Mouse (Mus musculus): ENCODE data around the gene Fgfr2.

Gene Fgfr2

GRCm38 (mm10) chr7:131722316-131722715 is 1400.8 kb downstream of the Fgfr2 start:
- in situ Hi-C loops (cut with MboI, MseI): no loop called here

- in situ Hi-C loops (cut with MboI, MseI): no loop called here
Measured at GRCm38 (mm10) chr7:131718280-131718679, 1404.9 kb downstream of the Fgfr2 start.

GRCm38 (mm10) chr7:131713076-131713475 is 1410.1 kb downstream of the Fgfr2 start:
- in situ Hi-C loops (cut with MboI, MseI): no loop called here

GRCm38 (mm10) chr7:131696889-131697288 is 1426.3 kb downstream of the Fgfr2 start:
- in situ Hi-C loops (cut with MboI, MseI): no loop called here

GRCm38 (mm10) chr7:131687324-131687723 is 1435.8 kb downstream of the Fgfr2 start:
- in situ Hi-C loops (cut with MboI, MseI): no loop called here

GRCm38 (mm10) chr7:131677126-131677525 is 1446.0 kb downstream of the Fgfr2 start:
- in situ Hi-C loops (cut with MboI, MseI): no loop called here

- in situ Hi-C loops (cut with MboI, MseI): no loop called here
Measured at GRCm38 (mm10) chr7:131670586-131670985, 1452.6 kb downstream of the Fgfr2 start.

GRCm38 (mm10) chr7:131669326-131669725 is 1453.8 kb downstream of the Fgfr2 start:
- in situ Hi-C loops (cut with MboI, MseI): no loop called here

GRCm38 (mm10) chr7:131660726-131661125 is 1462.4 kb downstream of the Fgfr2 start:
- in situ Hi-C loops (cut with MboI, MseI): no loop called here

GRCm38 (mm10) chr7:131656017-131656416 is 1467.1 kb downstream of the Fgfr2 start:
- in situ Hi-C loops (cut with MboI, MseI): no loop called here

GRCm38 (mm10) chr7:131653416-131653815 is 1469.7 kb downstream of the Fgfr2 start:
- in situ Hi-C loops (cut with MboI, MseI): no loop called here

GRCm38 (mm10) chr7:131651921-131652694 is 1471.0 kb downstream of the Fgfr2 start:
- in situ Hi-C loops (cut with MboI, MseI): no loop called here

- in situ Hi-C loops (cut with MboI, MseI): no loop called here
Measured at GRCm38 (mm10) chr7:131650277-131650676, 1472.9 kb downstream of the Fgfr2 start.

- in situ Hi-C loops (cut with MboI, MseI): no loop called here
Measured at GRCm38 (mm10) chr7:131648276-131648675, 1474.9 kb downstream of the Fgfr2 start.

GRCm38 (mm10) chr7:131647583-131647982 is 1475.6 kb downstream of the Fgfr2 start:
- in situ Hi-C loops (cut with MboI, MseI): no loop called here

GRCm38 (mm10) chr7:131644586-131644985 is 1478.6 kb downstream of the Fgfr2 start:
- in situ Hi-C loops (cut with MboI, MseI): no loop called here

- in situ Hi-C loops (cut with MboI, MseI): no loop called here
Measured at GRCm38 (mm10) chr7:131644051-131644450, 1479.1 kb downstream of the Fgfr2 start.

GRCm38 (mm10) chr7:131643341-131643840 is 1479.8 kb downstream of the Fgfr2 start:
- in situ Hi-C loops (cut with MboI, MseI): no loop called here

GRCm38 (mm10) chr7:131629562-131629961 is 1493.6 kb downstream of the Fgfr2 start:
- in situ Hi-C loops (cut with MboI, MseI): no loop called here

GRCm38 (mm10) chr7:131628846-131629391 is 1494.2 kb downstream of the Fgfr2 start:
- in situ Hi-C loops (cut with MboI, MseI): no loop called here

- in situ Hi-C loops (cut with MboI, MseI): no loop called here
Measured at GRCm38 (mm10) chr7:131628356-131628755, 1494.8 kb downstream of the Fgfr2 start.

GRCm38 (mm10) chr7:131609677-131610076 is 1513.5 kb downstream of the Fgfr2 start:
- in situ Hi-C loops (cut with MboI, MseI): no loop called here

GRCm38 (mm10) chr7:131608049-131608448 is 1515.1 kb downstream of the Fgfr2 start:
- in situ Hi-C loops (cut with MboI, MseI): no loop called here
